Comparison of ENCODE assay signal across 11 mouse cellular contexts in genomic region chr14:55510125-55510731, GRCm38 (mm10). TPM values are rescaled to one million over a fixed set of nuclear protein-coding genes. Genes with fewer than 3 reads are reported as not detected.
A peak's percentile ranks its signal among the peaks of the same experiment; 100 is the strongest.
DNase-seq lines count a peak whose midpoint lies in the region; ATAC-seq and TF ChIP-seq lines count a peak whose summit lies in the region.
"Had no signal": no experiment of that assay in that cellular context is flagged by ENCODE, and none has a peak within 500 bp of the region (broad histone marks: within the 10 kb centered on the region; RNA-seq: fewer than 3 reads in every experiment).

Gene Cpne6 (plus strand): TSS chr14:55510445.

- DNase-seq in hindbrain, embryonic 10.5 days (ENCODE audit: low spot score) = no peak
- DNase-seq in hindbrain, embryonic 11.5 days (ENCODE audit: low spot score) = no peak
- DNase-seq in forebrain, postnatal 0 days = peak; percentile 44
- DNase-seq in layer of hippocampus, postnatal 10 days (ENCODE audit: low spot score in 2 of 2) = peak; percentile 46 to 57
- DNase-seq in Muller cell, postnatal 12 days (ENCODE audit: inconsistent ontology term) = no peak
- no peak for DNase-seq in spleen, postnatal 4 days (ENCODE audit: low spot score in 2 of 2)
- DNase-seq: adrenal gland, postnatal 14 days had no signal

- peak within 1 kb of the TSS; percentile 31; the same call in 1 of the 2 replicates for H3K27ac ChIP-seq in hindbrain, embryonic 10.5 days
- no peak within 1 kb of the TSS for H3K27ac ChIP-seq in hindbrain, embryonic 11.5 days (ENCODE audit: low read depth, low read length)
- H3K27ac ChIP-seq in forebrain, postnatal 0 days (ENCODE audit: low read depth, low read length) = 0 out of 2 replicates have a peak within 1 kb of the TSS, but pooled peaks have one; percentile 10
- H3K27ac ChIP-seq in neural tube, embryonic 15.5 days (replicated peaks) = no peak within 1 kb of the TSS
- H3K27ac ChIP-seq in kidney, embryonic 16.5 days (ENCODE audit: low read length) = no peak within 1 kb of the TSS

- H3K4me1 ChIP-seq in hindbrain, embryonic 10.5 days (replicated peaks) = peaks cover 33% of the 10 kb centered on the region
- H3K4me1 ChIP-seq in hindbrain, embryonic 11.5 days (replicated peaks; ENCODE audit: control insufficient read depth, insufficient read depth, low read length) = no peaks in the 10 kb centered on the region
- no peaks in the 10 kb centered on the region for H3K4me1 ChIP-seq in forebrain, postnatal 0 days (ENCODE audit: insufficient read depth)
- peaks cover 19% of the 10 kb centered on the region; the same call in 1 of the 2 replicates for H3K4me1 ChIP-seq in neural tube, embryonic 15.5 days
- no peaks in the 10 kb centered on the region for H3K4me1 ChIP-seq in kidney, embryonic 16.5 days (ENCODE audit: insufficient read depth, low read length)

- no peak within 1 kb of the TSS for H3K4me3 ChIP-seq in hindbrain, embryonic 10.5 days
- no peak within 1 kb of the TSS for H3K4me3 ChIP-seq in hindbrain, embryonic 11.5 days (ENCODE audit: low read depth, low read length)
- H3K4me3 ChIP-seq in forebrain, postnatal 0 days (ENCODE audit: low read depth, low read length) = peak within 1 kb of the TSS; percentile 16; the same call in 1 of the 2 replicates
- H3K4me3 ChIP-seq in neural tube, embryonic 15.5 days (replicated peaks) = peak within 1 kb of the TSS; percentile 2; the same call in 1 of the 2 replicates
- no peak within 1 kb of the TSS for H3K4me3 ChIP-seq in kidney, embryonic 16.5 days (ENCODE audit: low read length)

- H3K36me3 ChIP-seq in hindbrain, embryonic 10.5 days = no peaks in the 10 kb centered on the region
- no peaks in the 10 kb centered on the region for H3K36me3 ChIP-seq in hindbrain, embryonic 11.5 days (ENCODE audit: control insufficient read depth, insufficient read depth, low read length)
- peaks cover 12% of the 10 kb centered on the region for H3K36me3 ChIP-seq in forebrain, postnatal 0 days (ENCODE audit: insufficient read depth)
- H3K36me3 ChIP-seq in neural tube, embryonic 15.5 days = peaks cover 12% of the 10 kb centered on the region; the same call in 1 of the 2 replicates
- no peaks in the 10 kb centered on the region for H3K36me3 ChIP-seq in kidney, embryonic 16.5 days (ENCODE audit: insufficient read depth, low read length)

- no peak within 1 kb of the TSS for H3K4me2 ChIP-seq in hindbrain, embryonic 11.5 days (replicated peaks; ENCODE audit: low read depth, low read length)
- peak within 1 kb of the TSS; percentile 31 for H3K4me2 ChIP-seq in forebrain, postnatal 0 days (ENCODE audit: low read depth)
- H3K4me2 ChIP-seq in neural tube, embryonic 15.5 days = peak within 1 kb of the TSS; percentile 19
- H3K4me2 ChIP-seq in kidney, embryonic 16.5 days (replicated peaks; ENCODE audit: low read depth, low read length) = no peak within 1 kb of the TSS

- peaks cover 26% of the 10 kb centered on the region for H3K27me3 ChIP-seq in hindbrain, embryonic 10.5 days (ENCODE audit: insufficient read depth, poor library complexity, severe bottlenecking)
- no peaks in the 10 kb centered on the region for H3K27me3 ChIP-seq in hindbrain, embryonic 11.5 days (ENCODE audit: control insufficient read depth, insufficient read depth, low read length)
- no peaks in the 10 kb centered on the region for H3K27me3 ChIP-seq in forebrain, postnatal 0 days (ENCODE audit: insufficient read depth, low read length)
- H3K27me3 ChIP-seq in neural tube, embryonic 15.5 days (replicated peaks) = no peaks in the 10 kb centered on the region
- H3K27me3 ChIP-seq in kidney, embryonic 16.5 days (ENCODE audit: insufficient read depth, low read length) = no peaks in the 10 kb centered on the region; the same call in 1 of the 2 replicates

- no peaks in the 10 kb centered on the region for H3K9me3 ChIP-seq in hindbrain, embryonic 10.5 days
- no peaks in the 10 kb centered on the region for H3K9me3 ChIP-seq in hindbrain, embryonic 11.5 days (ENCODE audit: control insufficient read depth, low read length)
- no peaks in the 10 kb centered on the region for H3K9me3 ChIP-seq in forebrain, postnatal 0 days (ENCODE audit: low read length)
- H3K9me3 ChIP-seq in neural tube, embryonic 15.5 days (replicated peaks) = no peaks in the 10 kb centered on the region
- no peaks in the 10 kb centered on the region for H3K9me3 ChIP-seq in kidney, embryonic 16.5 days (ENCODE audit: low read length)

- WGBS in hindbrain, embryonic 10.5 days = 75% methylated on average over 22 of the region's 22 CpGs
- WGBS in hindbrain, embryonic 11.5 days = 75% methylated on average over 20 of the region's 22 CpGs
- 69% methylated on average over 21 of the region's 22 CpGs for WGBS in forebrain, postnatal 0 days
- 59% methylated on average over 21 of the region's 22 CpGs for WGBS in neural tube, embryonic 15.5 days
- WGBS in kidney, embryonic 16.5 days = 59% methylated on average over 22 of the region's 22 CpGs

- ATAC-seq in hindbrain, embryonic 11.5 days (ENCODE audit: low FRiP score) = no peak
- ATAC-seq in forebrain, postnatal 0 days = peak; percentile 58
- peak; percentile 50 for ATAC-seq in neural tube, embryonic 15.5 days (ENCODE audit: low FRiP score)
- ATAC-seq in kidney, embryonic 16.5 days (ENCODE audit: low FRiP score, low TSS enrichment) = no peak

- H3K9ac ChIP-seq in hindbrain, embryonic 11.5 days (ENCODE audit: low read depth, low read length) = no peak within 1 kb of the TSS
- peak within 1 kb of the TSS; percentile 33 for H3K9ac ChIP-seq in forebrain, postnatal 0 days
- H3K9ac ChIP-seq in neural tube, embryonic 15.5 days (replicated peaks) = no peak within 1 kb of the TSS
- H3K9ac ChIP-seq in kidney, embryonic 16.5 days (replicated peaks; ENCODE audit: low read length) = no peak within 1 kb of the TSS

- TF ChIP-seq CTCF in forebrain, postnatal 0 days (IDR thresholded peaks at IDR 0.05; ENCODE audit: low read depth) = no peak

RNA-seq across cellular contexts. Expression of gene Cpne6, which starts in this region (rescaled TPM):
- 1.1 and 1.6 TPM in 2 replicates for polyA plus RNA-seq in hindbrain, embryonic 10.5 days (2016; fragmentation: Nextera tagmentation; extraction: Ambion mirVana)
- polyA plus RNA-seq in hindbrain, embryonic 11.5 days (2014; fragmentation: Nextera tagmentation; extraction: Ambion mirVana) = 1.3 and 1.6 TPM in 2 replicates
- 32.5 and 39.6 TPM in 2 replicates for total RNA-seq in forebrain, postnatal 0 days (2014; rRNA removed)
- polyA plus RNA-seq in forebrain, postnatal 0 days (2015; fragmentation: Nextera tagmentation; extraction: Ambion mirVana) = 48.7 and 49.9 TPM in 2 replicates
- total RNA-seq in layer of hippocampus, postnatal 10 days (2021) = 100 to 1,000 TPM; 306 to 335 TPM
- polyA plus RNA-seq in neural tube, embryonic 15.5 days (2015; fragmentation: Nextera tagmentation; extraction: Ambion mirVana) = 17.8 and 20.0 TPM in 2 replicates
- polyA plus RNA-seq in kidney, embryonic 16.5 days (2015; fragmentation: Nextera tagmentation; extraction: Ambion mirVana) = 0.21 and 0.46 TPM in 2 replicates
- total RNA-seq: adrenal gland, postnatal 14 days; gastrocnemius, postnatal 4 days; liver, adult 2 months had no signal
- polyA plus RNA-seq: liver, adult 2 months had no signal

Comparison
In these comparisons a context has a peak if more than half of its experiments do, and no peak if none do; other contexts are left out.
1. H3K27ac ChIP-seq: peak in hindbrain, embryonic 10.5 days (single experiment) and forebrain, postnatal 0 days (single experiment); none in hindbrain, embryonic 11.5 days (single experiment), neural tube, embryonic 15.5 days (single experiment) and kidney, embryonic 16.5 days (single experiment).
2. DNase-seq: peak in forebrain, postnatal 0 days (single experiment) and layer of hippocampus, postnatal 10 days (2 of 2); none in hindbrain, embryonic 10.5 days (single experiment), hindbrain, embryonic 11.5 days (single experiment), Muller cell, postnatal 12 days (single experiment) and spleen, postnatal 4 days (0 of 2).
3. H3K4me3 ChIP-seq: peak in forebrain, postnatal 0 days (single experiment) and neural tube, embryonic 15.5 days (single experiment); none in hindbrain, embryonic 10.5 days (single experiment), hindbrain, embryonic 11.5 days (single experiment) and kidney, embryonic 16.5 days (single experiment).
4. ATAC-seq: peak in forebrain, postnatal 0 days (single experiment) and neural tube, embryonic 15.5 days (single experiment); none in hindbrain, embryonic 11.5 days (single experiment) and kidney, embryonic 16.5 days (single experiment).
5. H3K4me2 ChIP-seq: peak in forebrain, postnatal 0 days (single experiment) and neural tube, embryonic 15.5 days (single experiment); none in hindbrain, embryonic 11.5 days (single experiment) and kidney, embryonic 16.5 days (single experiment).